Comparison of ENCODE assay signal across 8 mouse cellular contexts in genomic region chr4:47354304-47354703, GRCm38 (mm10). TPM values are rescaled to one million over a fixed set of nuclear protein-coding genes. Genes with fewer than 3 reads are reported as not detected.
DNase-seq lines count a peak whose midpoint lies in the region; ATAC-seq and TF ChIP-seq lines count a peak whose summit lies in the region.

No protein-coding gene starts in this region.

- DNase-seq in heart, postnatal 10 days = no peak
- no peak for DNase-seq in adrenal gland, postnatal 25 days
- DNase-seq in cerebellum, postnatal 4 days (ENCODE audit: low spot score in 2 of 2) = no peak
- no peak for DNase-seq in left cerebral cortex, postnatal 36 days (ENCODE audit: low spot score in 2 of 2)

- peak overlapping the region; percentile 94 for H3K4me2 ChIP-seq in heart, embryonic 16.5 days (ENCODE audit: low read depth, low read length)
- peak overlapping the region; percentile 99 for H3K4me2 ChIP-seq in hindbrain, embryonic 15.5 days
- peak overlapping the region; percentile 97 for H3K4me2 ChIP-seq in midbrain, embryonic 12.5 days (replicated peaks)

- peak overlapping the region; percentile 96 for H3K9ac ChIP-seq in heart, embryonic 16.5 days (ENCODE audit: low read length)
- peak overlapping the region; percentile 89; the same call in 1 of the 2 replicates for H3K9ac ChIP-seq in hindbrain, embryonic 15.5 days
- peak overlapping the region; percentile 99 for H3K9ac ChIP-seq in midbrain, embryonic 12.5 days (replicated peaks)

- no peak overlapping the region for H3K27ac ChIP-seq in heart, embryonic 16.5 days (ENCODE audit: low read length)
- H3K27ac ChIP-seq in cortical plate, adult 2 months (ENCODE audit: insufficient read depth, low read length) = no peak overlapping the region
- H3K27ac ChIP-seq in hindbrain, embryonic 15.5 days (replicated peaks) = no peak overlapping the region
- no peak overlapping the region for H3K27ac ChIP-seq in midbrain, embryonic 12.5 days (replicated peaks)

- WGBS in heart, embryonic 16.5 days = 41% methylated on average over 3 of the region's 3 CpGs
- 34% methylated on average over 3 of the region's 3 CpGs for WGBS in hindbrain, embryonic 15.5 days
- WGBS in midbrain, embryonic 12.5 days = 34% methylated on average over 3 of the region's 3 CpGs

- ATAC-seq in heart, embryonic 16.5 days (replicated peaks; ENCODE audit: extremely low read depth, insufficient read depth, low FRiP score) = no peak
- no peak for ATAC-seq in hindbrain, embryonic 15.5 days (ENCODE audit: low FRiP score, low read depth)
- no peak for ATAC-seq in midbrain, embryonic 12.5 days (ENCODE audit: low FRiP score, low read depth)

- no peak for TF ChIP-seq CTCF in cortical plate, adult 2 months (IDR thresholded peaks at IDR 0.05; ENCODE audit: extremely low read depth, insufficient read depth, low read length)

- intact Hi-C loops in heart, postnatal 10 days (cut with DNase I) = loop anchor here (5.0 kb wide), 2 partner anchors 97 to 297 kb away; partner anchors contain the start of gene Anks6
- intact Hi-C loops in left cerebral cortex, postnatal 36 days (cut with DNase I) = no loop called here

- H3K27me3 ChIP-seq in heart, embryonic 16.5 days (ENCODE audit: control insufficient read depth, insufficient read depth, low read length) = no peaks in the 10 kb centered on the region
- H3K27me3 ChIP-seq in hindbrain, embryonic 15.5 days = no peaks in the 10 kb centered on the region
- H3K27me3 ChIP-seq in midbrain, embryonic 12.5 days = peaks cover 10% of the 10 kb centered on the region

- no peaks in the 10 kb centered on the region for H3K9me3 ChIP-seq in heart, embryonic 16.5 days (replicated peaks; ENCODE audit: control insufficient read depth, low read length)
- H3K9me3 ChIP-seq in hindbrain, embryonic 15.5 days = no peaks in the 10 kb centered on the region
- no peaks in the 10 kb centered on the region for H3K9me3 ChIP-seq in midbrain, embryonic 12.5 days

- TF ChIP-seq POLR2A in cortical plate, adult 2 months (IDR thresholded peaks at IDR 0.05; ENCODE audit: extremely low read depth, insufficient read depth, low read length) = no peak

- H3K36me3 ChIP-seq in heart, embryonic 16.5 days (ENCODE audit: control insufficient read depth, insufficient read depth) = no peaks in the 10 kb centered on the region
- no peaks in the 10 kb centered on the region for H3K36me3 ChIP-seq in hindbrain, embryonic 15.5 days
- no peaks in the 10 kb centered on the region for H3K36me3 ChIP-seq in midbrain, embryonic 12.5 days

- peaks cover 20% of the 10 kb centered on the region for H3K4me1 ChIP-seq in heart, embryonic 16.5 days (ENCODE audit: control insufficient read depth, insufficient read depth, low read length)
- H3K4me1 ChIP-seq in cortical plate, adult 2 months (ENCODE audit: control insufficient read depth, insufficient read depth, low read length) = no peaks in the 10 kb centered on the region
- peaks cover 32% of the 10 kb centered on the region for H3K4me1 ChIP-seq in hindbrain, embryonic 15.5 days (replicated peaks)
- H3K4me1 ChIP-seq in midbrain, embryonic 12.5 days = peaks cover 22% of the 10 kb centered on the region

- peak overlapping the region; percentile 97 for H3K4me3 ChIP-seq in heart, embryonic 16.5 days (ENCODE audit: low read length)
- H3K4me3 ChIP-seq in cortical plate, adult 2 months (ENCODE audit: insufficient read depth, low read length) = peak overlapping the region; percentile 51; the same call in 1 of the 2 replicates
- H3K4me3 ChIP-seq in hindbrain, embryonic 15.5 days = peak overlapping the region; percentile 95
- H3K4me3 ChIP-seq in midbrain, embryonic 12.5 days = peak overlapping the region; percentile 96

RNA-seq across cellular contexts. Expression of gene Tgfbr1, which starts 1.3 kb away (rescaled TPM):
- 20.3 and 20.6 TPM in 2 replicates for polyA plus RNA-seq in heart, embryonic 16.5 days (2015; fragmentation: Nextera tagmentation; extraction: Ambion mirVana)
- total RNA-seq in heart, postnatal 10 days (2021) = 10 to 100 TPM; 22.3 to 24.1 TPM
- 15.1 and 15.3 TPM in 2 replicates for polyA plus RNA-seq in cortical plate, adult 2 months (2012; rRNA removed)
- 27.6 and 29.3 TPM in 2 replicates for polyA plus RNA-seq in hindbrain, embryonic 15.5 days (2015; fragmentation: Nextera tagmentation; extraction: Ambion mirVana)
- 109 and 121 TPM in 2 replicates for polyA plus RNA-seq in midbrain, embryonic 12.5 days (2016; fragmentation: Nextera tagmentation; extraction: Ambion mirVana)
- total RNA-seq in adrenal gland, postnatal 25 days (2021) = 36.7 and 40.3 TPM in 2 replicates
- total RNA-seq in left cerebral cortex, postnatal 36 days (2021) = 10 to 100 TPM; 18.9 to 20.2 TPM
